Mouse (Mus musculus) liver, adult 2 months (tissue): Measurements from ENCODE around the gene Sbno2. TPM values are rescaled to one million over a fixed set of nuclear protein-coding genes. Genes with fewer than 3 reads are reported as not detected.

Experiments used
- DNase-seq: peaks from one replicate; pipeline ENCODE4 v3.0.0-alpha.2; 2011; ENCODE audit warnings: low read depth, low spot score; ENCODE audit errors: extremely low read depth
- H3K27ac ChIP-seq: fragments of 200-500 bp; replicated peaks from 2 replicates; pipeline ENCODE4 v1.5.1; 2012; ENCODE audit warnings: low read depth, mild to moderate bottlenecking, control low read depth, inconsistent platforms, low read length; ENCODE audit not compliant: insufficient read depth
- H3K27me3 ChIP-seq: fragments of 200-500 bp; 2 replicates; pipeline ENCODE4 v1.6.1; 2012; ENCODE audit warnings: mild to moderate bottlenecking, moderate library complexity, low read length, inconsistent platforms; ENCODE audit not compliant: control insufficient read depth, insufficient read depth
- H3K36me3 ChIP-seq: fragments of 200-500 bp; 2 replicates; pipeline ENCODE4 v1.6.1; 2012; ENCODE audit warnings: low read length, inconsistent platforms; ENCODE audit not compliant: control insufficient read depth, insufficient read depth
- H3K4me1 ChIP-seq: fragments of 200-500 bp; 2 replicates; pipeline ENCODE4 v1.6.1; 2011; ENCODE audit warnings: low read length; ENCODE audit not compliant: control insufficient read depth, insufficient read depth
- H3K4me3 ChIP-seq: fragments of 200-500 bp; 2 replicates; pipeline ENCODE4 v1.5.1; 2011; ENCODE audit warnings: low read depth, mild to moderate bottlenecking, control low read depth, low read length, moderate library complexity; ENCODE audit not compliant: insufficient read depth
- H3K79me2 ChIP-seq: fragments of 200-500 bp; 2 replicates; pipeline ENCODE4 v1.6.1; 2012; ENCODE audit warnings: inconsistent platforms, mild to moderate bottlenecking, low read length, moderate library complexity; ENCODE audit not compliant: control insufficient read depth, insufficient read depth
- H3K9ac ChIP-seq: fragments of 200-500 bp; 2 replicates; pipeline ENCODE4 v1.6.1; 2012; ENCODE audit warnings: low read depth, mild to moderate bottlenecking, control low read depth, inconsistent platforms, low read length
- CTCF ChIP-seq: fragments of 200-500 bp; IDR thresholded peaks from 2 replicates; pipeline ENCODE4 v1.5.1; 2011; ENCODE audit warnings: low read depth, low read length, control low read depth
- POLR2A ChIP-seq: fragments of 200-500 bp; IDR thresholded peaks from 2 replicates; pipeline ENCODE4 v1.6.1; 2011; ENCODE audit warnings: low read length, control low read depth; ENCODE audit not compliant: insufficient read depth; ENCODE audit errors: extremely low read depth
- WGBS: fragments of 180-500 bp; shearing (Covaris S2); methylation state at CpG from one replicate; pipeline ENCODE4 v1.1.7; 2018; 5-methylcytosine and 5-hydroxymethylcytosine counted together
- polyA plus RNA-seq: library from polyadenylated mRNA; depleted of rRNA; stranded (reverse); fragments of >200 nt; gene quantifications from 2 replicates; pipeline ENCODE4 v1.2.3, GENCODE M21; 2012
- total RNA-seq: library from RNA; depleted of rRNA; stranded (reverse); fragments of >200 nt; gene quantifications from 2 replicates; pipeline ENCODE4 v1.2.3, GENCODE M21; 2014

Gene Sbno2
- total and polyA plus RNA-seq, 2 experiments: 8.9 to 25.9 TPM

GRCm38 (mm10) chr10:80118552-80118951 is 13.2 kb upstream of the Sbno2 start:
- DNase-seq: no peak
- no peaks in the 10 kb centered on the region for H3K36me3 ChIP-seq
- 53% methylated on average over 6 of the region's 6 CpGs for WGBS
- peaks cover 20% of the 10 kb centered on the region for H3K4me1 ChIP-seq
- H3K27ac ChIP-seq: no peak overlapping the region
- H3K27me3 ChIP-seq: no peaks in the 10 kb centered on the region
- no peak overlapping the region for H3K4me3 ChIP-seq
- peaks cover 56% of the 10 kb centered on the region for H3K79me2 ChIP-seq
- TF ChIP-seq POLR2A (no peak), CTCF (no peak)
- H3K9ac ChIP-seq: no peak overlapping the region

- H3K79me2 ChIP-seq: peaks cover 53% of the 10 kb centered on the region
- WGBS: 0% methylated on average over 1 of the region's 1 CpGs
- H3K4me1 ChIP-seq: peaks cover 21% of the 10 kb centered on the region
- H3K4me3 ChIP-seq: peak overlapping the region; percentile 73; the same call in 1 of the 2 replicates
- H3K36me3 ChIP-seq: no peaks in the 10 kb centered on the region
- TF ChIP-seq CTCF (no peak), POLR2A (no peak)
- H3K27ac ChIP-seq: peak overlapping the region; percentile 92
- no peaks in the 10 kb centered on the region for H3K27me3 ChIP-seq
- H3K9ac ChIP-seq: peak overlapping the region; percentile 95
- no peak for DNase-seq
These were observed 12.4 kb upstream of the Sbno2 start for GRCm38 (mm10) chr10:80117736-80118135.

- peak; percentile 71 for DNase-seq
- Histone ChIP-seq H3K79me2 (peaks cover 52% of the 10 kb centered on the region), H3K27me3 (no peaks in the 10 kb centered on the region), H3K9ac (peak overlapping the region; percentile 95), H3K4me1 (peaks cover 21% of the 10 kb centered on the region), H3K4me3 (peak overlapping the region; percentile 73), H3K27ac (peak overlapping the region; percentile 92), H3K36me3 (no peaks in the 10 kb centered on the region)
- 0 out of 2 replicates have a peak, but pooled peaks have one; percentile 11 for TF ChIP-seq POLR2A
- TF ChIP-seq CTCF: no peak
- WGBS: under 1% methylated on average over 30 of the region's 30 CpGs
These were observed 11.7 kb upstream of the Sbno2 start for GRCm38 (mm10) chr10:80116927-80117691.

GRCm38 (mm10) chr10:80116563-80116926 is 11.2 kb upstream of the Sbno2 start:
- peak overlapping the region; percentile 95 for H3K9ac ChIP-seq
- H3K36me3 ChIP-seq: no peaks in the 10 kb centered on the region
- TF ChIP-seq CTCF: no peak
- H3K4me1 ChIP-seq: peaks cover 21% of the 10 kb centered on the region
- WGBS: 0% methylated on average over 27 of the region's 27 CpGs
- H3K4me3 ChIP-seq: peak overlapping the region; percentile 73
- DNase-seq: no peak
- peak overlapping the region; percentile 92 for H3K27ac ChIP-seq
- peaks cover 47% of the 10 kb centered on the region for H3K79me2 ChIP-seq
- H3K27me3 ChIP-seq: no peaks in the 10 kb centered on the region

- peaks cover 21% of the 10 kb centered on the region for H3K4me1 ChIP-seq
- peak overlapping the region; percentile 92 for H3K27ac ChIP-seq
- peaks cover 45% of the 10 kb centered on the region for H3K79me2 ChIP-seq
- WGBS: under 1% methylated on average over 63 of the region's 63 CpGs
- no peaks in the 10 kb centered on the region for H3K36me3 ChIP-seq
- no peak for TF ChIP-seq CTCF
- no peak for TF ChIP-seq POLR2A
- H3K27me3 ChIP-seq: no peaks in the 10 kb centered on the region
- no peak for DNase-seq
- peak overlapping the region; percentile 95 for H3K9ac ChIP-seq
- peak overlapping the region; percentile 73 for H3K4me3 ChIP-seq
These were observed 10.6 kb upstream of the Sbno2 start for GRCm38 (mm10) chr10:80115944-80116335.

- peak within 1 kb of the TSS; percentile 93 for H3K27ac ChIP-seq
- DNase-seq: peak; percentile 99
- peak within 1 kb of the TSS; percentile 73 for H3K4me3 ChIP-seq
- under 1% methylated on average over 69 of the region's 70 CpGs for WGBS
- TF ChIP-seq POLR2A: peak; percentile 86
- no peak for TF ChIP-seq CTCF
- H3K9ac ChIP-seq: peak within 1 kb of the TSS; percentile 95
- no peaks in the 10 kb centered on the region for H3K36me3 ChIP-seq
- peaks cover 21% of the 10 kb centered on the region for H3K4me1 ChIP-seq
- no peaks in the 10 kb centered on the region for H3K27me3 ChIP-seq
- H3K79me2 ChIP-seq: peaks cover 41% of the 10 kb centered on the region
These were observed 10.0 kb upstream of the Sbno2 start, which contains the start of gene Stk11 for GRCm38 (mm10) chr10:80115290-80115943. Gene Stk11, plus strand, starts transcription at chr10:80115803.
